Mouse (Mus musculus): Measurements from ENCODE around the gene Mrpl17.

The Mrpl17 gene

DNA sequence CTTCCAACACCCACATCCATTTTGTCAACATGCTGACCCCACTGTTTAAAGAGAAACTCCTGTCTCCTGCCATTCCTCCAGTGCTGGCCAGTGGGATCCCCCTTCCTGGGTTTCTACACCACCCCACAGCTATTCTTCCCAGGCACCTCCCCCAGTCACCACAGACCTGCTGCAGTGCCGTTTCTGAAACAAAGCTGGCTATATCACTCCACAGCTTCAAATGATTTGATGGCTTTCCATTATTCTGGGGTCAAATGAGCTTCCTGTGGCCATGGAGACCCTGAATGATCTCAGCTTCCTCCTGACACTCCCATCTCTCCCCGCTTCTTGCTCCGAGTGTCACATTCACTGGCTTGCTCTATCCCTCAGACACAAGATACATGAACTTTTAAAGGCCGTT, 26.3 kb downstream of the Mrpl17 start:
- no peak for DNase-seq

GRCm38 (mm10) chr7:105783861-105784260, 27.0 kb downstream of the Mrpl17 start:
- DNase-seq = no peak

- no peak for DNase-seq
Observed at GRCm38 (mm10) chr7:105778553-105779265, 32.2 kb downstream of the Mrpl17 start.

DNA sequence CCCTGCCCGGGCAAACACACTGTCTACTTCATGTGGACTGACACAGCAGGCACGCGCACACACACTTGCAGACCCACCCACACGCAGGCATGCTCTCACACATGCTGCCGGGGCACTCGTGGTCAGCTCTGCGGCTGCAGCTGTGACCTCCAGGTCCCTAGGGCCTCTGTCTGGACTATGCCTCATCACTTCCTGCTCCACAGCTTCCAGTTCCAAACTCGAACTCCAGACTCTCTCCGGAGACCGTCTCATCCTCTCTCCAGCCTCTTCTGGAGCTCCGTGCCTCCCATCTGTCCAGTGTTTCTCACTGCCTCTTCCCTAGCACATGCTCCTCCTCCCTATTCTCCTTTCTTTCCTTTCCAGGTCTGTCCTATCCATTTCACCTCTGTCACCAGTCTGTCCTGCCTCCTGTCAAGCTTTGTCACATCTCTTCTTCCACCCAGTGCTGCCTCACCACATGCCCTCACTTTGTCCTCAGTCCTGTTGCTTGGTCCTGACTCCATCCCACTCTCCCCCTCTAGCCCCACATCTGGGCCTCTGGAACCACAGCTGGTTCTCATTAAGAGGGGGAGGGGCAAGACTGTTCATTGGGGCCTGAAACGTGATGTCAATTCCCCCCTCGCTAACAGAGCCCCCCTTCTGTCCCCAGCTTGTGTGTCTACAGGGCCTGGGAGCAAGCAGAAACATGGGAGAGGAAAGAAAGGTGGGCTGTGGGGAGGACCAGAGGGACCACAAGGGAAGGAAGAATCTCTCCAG, 32.9 kb downstream of the Mrpl17 start:
- no peak for DNase-seq

GRCm38 (mm10) chr7:105777316-105777715, 33.6 kb downstream of the Mrpl17 start:
- no peak for DNase-seq

DNA sequence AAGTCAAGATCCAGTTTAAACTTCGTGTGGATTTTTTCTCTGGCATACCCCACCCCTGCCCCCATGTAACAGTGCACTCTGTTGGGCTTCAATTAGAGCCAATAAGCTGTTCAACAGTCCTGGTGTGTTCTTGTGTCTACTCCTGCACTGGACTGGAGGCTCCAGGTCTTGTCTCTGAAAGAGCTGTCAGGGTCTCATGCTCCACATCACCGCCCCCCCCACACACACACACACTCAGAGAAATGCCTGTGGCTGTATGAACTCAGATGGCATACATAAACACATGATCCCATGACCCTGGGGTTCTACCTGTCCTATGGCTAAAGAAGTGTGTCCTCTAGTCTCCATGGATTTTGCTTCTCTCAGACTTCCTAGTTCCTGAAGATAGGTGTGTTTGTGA, 34.9 kb downstream of the Mrpl17 start:
- DNase-seq = no peak

DNA sequence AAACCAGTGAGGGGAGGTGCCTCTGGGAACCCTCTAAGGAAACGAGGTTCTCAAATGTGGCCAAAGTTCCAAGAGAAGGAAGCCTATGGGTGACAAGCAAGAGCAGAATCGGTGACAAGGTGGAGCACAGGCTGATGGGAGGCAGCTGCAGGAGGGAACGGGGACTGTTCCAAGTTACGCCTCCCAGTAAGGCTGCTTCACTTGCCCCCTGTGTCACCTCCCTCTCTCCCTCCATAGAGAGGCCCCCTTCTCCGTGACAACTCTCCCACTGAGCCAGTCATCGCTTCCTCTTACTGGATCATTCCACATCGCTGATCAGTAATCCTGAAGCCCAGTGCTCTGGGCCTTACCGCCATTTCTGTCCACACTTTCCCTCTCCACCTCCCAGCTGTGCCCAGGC, 36.2 kb downstream of the Mrpl17 start:
- no peak for DNase-seq

GRCm38 (mm10) chr7:105773041-105773440, 37.9 kb downstream of the Mrpl17 start:
- DNase-seq = no peak

GRCm38 (mm10) chr7:105772331-105772730, 38.6 kb downstream of the Mrpl17 start:
- DNase-seq = no peak

DNA sequence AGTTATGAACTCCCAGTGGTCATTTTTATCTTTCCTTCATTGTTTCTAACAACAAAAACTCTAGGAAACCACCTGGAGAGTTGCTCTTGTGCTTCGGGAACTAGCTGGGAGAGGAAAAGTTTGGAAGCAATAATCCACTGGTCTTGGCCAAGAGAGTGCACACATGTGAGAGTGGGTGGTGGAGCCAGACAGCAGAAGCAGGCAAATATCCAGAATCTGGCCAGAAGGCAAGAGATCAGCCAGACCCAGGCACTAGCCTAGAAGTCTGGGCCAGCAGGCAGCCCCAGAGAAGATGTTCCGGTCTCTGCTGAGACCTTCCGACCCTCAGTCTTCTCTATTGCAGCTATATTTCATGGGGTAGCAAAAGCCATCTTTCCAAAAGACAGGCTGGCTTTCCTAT, 40.9 kb downstream of the Mrpl17 start:
- no peak for DNase-seq

GRCm38 (mm10) chr7:105767729-105768165, 43.2 kb downstream of the Mrpl17 start:
- no peak for DNase-seq

DNA sequence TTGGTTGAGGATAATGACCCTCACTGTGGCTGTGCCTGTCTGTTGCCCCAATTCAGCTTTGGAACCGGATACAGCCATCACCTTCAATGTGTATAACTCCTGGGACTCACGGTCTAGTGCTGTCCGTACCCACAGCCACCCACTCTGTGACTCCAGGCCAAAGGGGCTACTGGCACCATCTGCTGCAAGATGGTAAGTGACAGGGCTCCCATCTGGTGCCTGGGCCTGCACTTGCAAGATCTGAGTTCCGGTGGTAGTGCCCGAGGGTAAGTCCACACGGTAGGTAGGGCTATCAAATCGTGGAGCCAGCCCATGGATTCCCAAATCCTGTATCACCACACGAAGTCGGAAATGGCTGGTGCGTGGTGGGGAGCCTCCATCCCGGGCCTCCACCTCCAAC, 46.6 kb downstream of the Mrpl17 start:
- DNase-seq = no peak

GRCm38 (mm10) chr7:105762517-105763270, 48.2 kb downstream of the Mrpl17 start:
- no peak for DNase-seq

GRCm38 (mm10) chr7:105761813-105762484, 49.0 kb downstream of the Mrpl17 start:
- DNase-seq = no peak

GRCm38 (mm10) chr7:105753281-105753680, 57.6 kb downstream of the Mrpl17 start:
- DNase-seq = no peak

Measured in cerebellum, adult 9-10 months (tissue).